Mouse (Mus musculus): ENCODE measurements at regions not wholly inside any gene's neighbourhood (a gene's known extent, or its start where the extent isn't known, plus 50 kb on each side); places are given as distances from the start of the nearest gene placed in this dataset.
"Not testable (repeated sequence)": the region's sequence is repeated elsewhere in the genome, so short reads cannot be mapped to it uniquely, and the experiment has no call there.

- no peak for DNase-seq (ENCODE audit: low spot score in 2 of 2)
Measured at GRCm38 (mm10) chr19:51355701-51356100, 677.3 kb upstream of the Sorcs1 start.

- DNase-seq (ENCODE audit: low spot score in 2 of 2): no peak
Measured at GRCm38 (mm10) chr19:51340491-51340890, 662.0 kb upstream of the Sorcs1 start.

- no peak for DNase-seq (ENCODE audit: low spot score in 2 of 2)
Measured at GRCm38 (mm10) chr19:51330010-51330409, 651.6 kb upstream of the Sorcs1 start.

- DNase-seq (ENCODE audit: low spot score in 2 of 2): no peak
Measured at GRCm38 (mm10) chr19:51303708-51304107, 625.3 kb upstream of the Sorcs1 start.

GRCm38 (mm10) chr19:51296631-51297030, 618.2 kb upstream of the Sorcs1 start:
- DNase-seq (ENCODE audit: low spot score in 2 of 2): not testable (repeated sequence)

GRCm38 (mm10) chr19:51268978-51269556, 590.6 kb upstream of the Sorcs1 start:
- no peak for DNase-seq (ENCODE audit: low spot score in 2 of 2)

- DNase-seq (ENCODE audit: low spot score in 2 of 2): no peak
Measured at GRCm38 (mm10) chr19:51240295-51240864, 561.9 kb upstream of the Sorcs1 start.

GRCm38 (mm10) chr19:51238181-51238523, 559.7 kb upstream of the Sorcs1 start:
- no peak for DNase-seq (ENCODE audit: low spot score in 2 of 2)

- DNase-seq (ENCODE audit: low spot score in 2 of 2): no peak
Measured at GRCm38 (mm10) chr19:51237509-51238180, 559.2 kb upstream of the Sorcs1 start.

GRCm38 (mm10) chr19:51232525-51232924, 554.1 kb upstream of the Sorcs1 start:
- DNase-seq (ENCODE audit: low spot score in 2 of 2): no peak

- DNase-seq (ENCODE audit: low spot score in 2 of 2): no peak
Measured at GRCm38 (mm10) chr19:51226932-51227331, 548.5 kb upstream of the Sorcs1 start.

- DNase-seq (ENCODE audit: low spot score in 2 of 2): peak in 1 of 2 experiments; percentile 23
Measured at GRCm38 (mm10) chr19:51201391-51201790, 522.9 kb upstream of the Sorcs1 start.
